Mouse (Mus musculus): ENCODE measurements around the gene B230217C12Rik.

DNA sequence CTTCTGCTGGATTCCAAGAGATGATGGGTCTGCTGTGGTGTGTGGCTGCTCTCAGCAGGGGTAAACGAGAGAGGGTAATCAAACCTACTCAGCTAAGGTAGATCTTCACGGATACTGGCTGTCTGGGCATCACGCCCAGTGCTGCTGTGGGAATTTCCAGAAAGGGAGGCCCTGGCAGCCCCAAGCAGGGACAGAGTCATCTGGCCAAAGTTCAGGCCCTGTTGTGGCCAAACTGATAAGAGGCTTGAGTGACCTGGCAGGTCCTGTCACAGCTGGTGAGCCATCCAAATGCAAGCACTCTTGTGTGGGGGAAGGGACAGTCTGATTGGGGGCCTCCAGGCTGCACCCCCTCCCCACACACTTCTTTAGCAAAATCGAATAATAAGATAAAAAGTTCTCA is 19.7 kb upstream of the B230217C12Rik start:
- TF ChIP-seq MYOD1 (IDR thresholded peaks at IDR 0.05; ENCODE audit: control insufficient read depth, insufficient read length, low read depth), result no peak
- no peak for TF ChIP-seq CEBPB (IDR thresholded peaks at IDR 0.05; ENCODE audit: low read depth)
- TF ChIP-seq CTCF (IDR thresholded peaks at IDR 0.05; ENCODE audit: control insufficient read depth, insufficient read depth, insufficient read length), result no peak
- no peak for TF ChIP-seq USF1 (IDR thresholded peaks at IDR 0.05; ENCODE audit: low read depth)
- no peak for TF ChIP-seq MAX (IDR thresholded peaks at IDR 0.05)
- TF ChIP-seq MYOG (IDR thresholded peaks at IDR 0.05; ENCODE audit: control insufficient read depth, extremely low read depth, insufficient read length), result no peak
